Mouse (Mus musculus) lung, embryonic 14.5 days (tissue): ENCODE data around the gene Fto. TPM values are rescaled to one million over a fixed set of nuclear protein-coding genes. Genes with fewer than 3 reads are reported as not detected.

Experiments
- ATAC-seq: fragments of 200-750 bp; cut with Nextera tagmentation; 2 replicates; pipeline ENCODE4 v1.8.0; 2017; ENCODE audit warnings: mild to moderate bottlenecking, moderate TSS enrichment, moderate library complexity; ENCODE audit not compliant: insufficient read depth
- DNase-seq: peaks from one replicate; pipeline ENCODE4 v3.0.0-alpha.2; 2015
- H3K27ac ChIP-seq: fragments of 300-500 bp; sonication (generic); 2 replicates; pipeline ENCODE4 v1.5.1; 2014; ENCODE audit warnings: low read depth, mild to moderate bottlenecking, moderate library complexity
- H3K27me3 ChIP-seq: fragments of 300-500 bp; sonication (generic); 2 replicates; pipeline ENCODE4 v1.6.1; 2014; ENCODE audit warnings: low read length, control low read depth; ENCODE audit not compliant: insufficient read depth
- H3K36me3 ChIP-seq: fragments of 300-500 bp; sonication (generic); 2 replicates; pipeline ENCODE4 v1.6.1; 2014; ENCODE audit warnings: control low read depth; ENCODE audit not compliant: insufficient read depth
- H3K4me1 ChIP-seq: fragments of 300-500 bp; sonication (generic); 2 replicates; pipeline ENCODE4 v1.6.1; 2014; ENCODE audit warnings: antibody characterized with exemption, control low read depth; ENCODE audit not compliant: insufficient read depth
- H3K4me2 ChIP-seq: fragments of 300-500 bp; sonication (generic); 2 replicates; pipeline ENCODE4 v1.6.1; 2014; ENCODE audit warnings: mild to moderate bottlenecking
- H3K4me3 ChIP-seq: fragments of 300-500 bp; sonication (generic); 2 replicates; pipeline ENCODE4 v1.5.1; 2014; ENCODE audit warnings: low read depth, low read length
- H3K9ac ChIP-seq: fragments of 300-500 bp; sonication (generic); 2 replicates; pipeline ENCODE4 v1.6.1; 2014
- H3K9me3 ChIP-seq: fragments of 300-500 bp; sonication (generic); 2 replicates; pipeline ENCODE4 v1.6.1; 2016; ENCODE audit warnings: low read depth, low read length, control low read depth
- CTCF ChIP-seq: IDR thresholded peaks from 2 replicates; pipeline ENCODE4 v1.5.1; 2016; ENCODE audit warnings: antibody characterized with exemption, low read depth
- WGBS: fragments of 180-500 bp; shearing (Covaris S2); extraction: QIAGEN DNeasy Blood & Tissue Kit; methylation state at CpG from one replicate; pipeline ENCODE4 v1.1.7; 2014; 5-methylcytosine and 5-hydroxymethylcytosine counted together
- polyA plus RNA-seq: library from polyadenylated mRNA; unstranded; fragments of >200 nt; fragmentation: Nextera tagmentation; extraction: Ambion mirVana; gene quantifications from 2 replicates; pipeline ENCODE4 v1.2.1, GENCODE M21; 2014

Fto gene
- polyA plus RNA-seq, 1 experiment from 2014 or later = 104 TPM

- no peak overlapping the region for H3K4me3 ChIP-seq
- H3K27ac ChIP-seq = no peak overlapping the region
- 38% methylated on average over 8 of the region's 8 CpGs for WGBS
- H3K9me3 ChIP-seq = no peaks in the 10 kb centered on the region
- no peak for ATAC-seq
- H3K4me2 ChIP-seq = no peak overlapping the region
- TF ChIP-seq CTCF = no peak
- H3K9ac ChIP-seq = no peak overlapping the region
- no peaks in the 10 kb centered on the region for H3K36me3 ChIP-seq
- no peak for DNase-seq
- H3K27me3 ChIP-seq = no peaks in the 10 kb centered on the region
- no peaks in the 10 kb centered on the region for H3K4me1 ChIP-seq
Observed at GRCm38 (mm10) chr8:91546599-91546998, 233.3 kb downstream of the Fto start.

- no peak for TF ChIP-seq CTCF
- WGBS = 90% methylated on average over 1 of the region's 1 CpGs
Observed at GRCm38 (mm10) chr8:91550131-91550530, 236.8 kb downstream of the Fto start.

GRCm38 (mm10) chr8:91551166-91551765 is 237.9 kb downstream of the Fto start:
- no peak for ATAC-seq
- no peak for DNase-seq
- Histone ChIP-seq H3K9ac (no peak overlapping the region), H3K36me3 (no peaks in the 10 kb centered on the region), H3K4me3 (no peak overlapping the region), H3K4me2 (no peak overlapping the region), H3K27ac (no peak overlapping the region), H3K27me3 (no peaks in the 10 kb centered on the region), H3K4me1 (no peaks in the 10 kb centered on the region), H3K9me3 (no peaks in the 10 kb centered on the region)
- 76% methylated on average over 9 of the region's 9 CpGs for WGBS
- TF ChIP-seq CTCF = no peak

More at GRCm38 (mm10) chr8:91550131-91550530, 236.8 kb downstream of the Fto start:
- Histone ChIP-seq H3K9me3 (no peaks in the 10 kb centered on the region), H3K4me2 (no peak overlapping the region), H3K27me3 (no peaks in the 10 kb centered on the region), H3K36me3 (no peaks in the 10 kb centered on the region), H3K4me3 (no peak overlapping the region), H3K27ac (no peak overlapping the region), H3K9ac (no peak overlapping the region), H3K4me1 (no peaks in the 10 kb centered on the region)
- ATAC-seq (no peak), DNase-seq (no peak)

GRCm38 (mm10) chr8:91551775-91552538 is 238.6 kb downstream of the Fto start:
- Histone ChIP-seq H3K4me1 (no peaks in the 10 kb centered on the region), H3K27me3 (no peaks in the 10 kb centered on the region), H3K4me3 (no peak overlapping the region), H3K36me3 (no peaks in the 10 kb centered on the region), H3K9ac (no peak overlapping the region), H3K9me3 (no peaks in the 10 kb centered on the region), H3K4me2 (no peak overlapping the region), H3K27ac (no peak overlapping the region)
- no peak for TF ChIP-seq CTCF
- 52% methylated on average over 10 of the region's 10 CpGs for WGBS
- ATAC-seq (no peak), DNase-seq (no peak)

GRCm38 (mm10) chr8:91552635-91553034 is 239.3 kb downstream of the Fto start:
- Histone ChIP-seq H3K4me3 (no peak overlapping the region), H3K4me2 (no peak overlapping the region), H3K4me1 (no peaks in the 10 kb centered on the region), H3K36me3 (no peaks in the 10 kb centered on the region), H3K27ac (no peak overlapping the region), H3K27me3 (no peaks in the 10 kb centered on the region), H3K9me3 (no peaks in the 10 kb centered on the region), H3K9ac (no peak overlapping the region)
- 90% methylated on average over 11 of the region's 11 CpGs for whole genome bisulfite sequencing
- DNase-seq (no peak), ATAC-seq (no peak)
- no peak for TF ChIP-seq CTCF

GRCm38 (mm10) chr8:91553387-91553786 is 240.1 kb downstream of the Fto start:
- Histone ChIP-seq H3K36me3 (no peaks in the 10 kb centered on the region), H3K4me1 (no peaks in the 10 kb centered on the region), H3K4me3 (no peak overlapping the region), H3K27me3 (no peaks in the 10 kb centered on the region), H3K9ac (no peak overlapping the region), H3K4me2 (no peak overlapping the region), H3K9me3 (no peaks in the 10 kb centered on the region), H3K27ac (no peak overlapping the region)
- ATAC-seq (no peak), DNase-seq (no peak)
- 64% methylated on average over 5 of the region's 5 CpGs for WGBS
- no peak for TF ChIP-seq CTCF

- no peak overlapping the region for H3K4me2 ChIP-seq
- 83% methylated on average over 5 of the region's 5 CpGs for WGBS
- TF ChIP-seq CTCF = peak; percentile 18; the same call in 1 of the 2 replicates
Observed at GRCm38 (mm10) chr8:91557041-91557587, 243.8 kb downstream of the Fto start.

More at GRCm38 (mm10) chr8:91557041-91557587, 243.8 kb downstream of the Fto start:
- no peaks in the 10 kb centered on the region for H3K36me3 ChIP-seq
- no peak overlapping the region for H3K27ac ChIP-seq
- H3K4me1 ChIP-seq = peaks cover 11% of the 10 kb centered on the region; the same call in 1 of the 2 replicates
- no peak for DNase-seq
- H3K9ac ChIP-seq = no peak overlapping the region
- no peak for ATAC-seq
- no peaks in the 10 kb centered on the region for H3K9me3 ChIP-seq
- H3K4me3 ChIP-seq = no peak overlapping the region
- H3K27me3 ChIP-seq = no peaks in the 10 kb centered on the region
